Mouse (Mus musculus) stomach, postnatal 0 days (tissue): ENCODE results near the gene Gatd1.

Experiments
- CTCF ChIP-seq: IDR thresholded peaks from 2 replicates; pipeline ENCODE4 v1.5.1; 2016; ENCODE audit warnings: antibody characterized with exemption, low read depth, mild to moderate bottlenecking, moderate library complexity
- EP300 ChIP-seq: optimal IDR thresholded peaks from 2 replicates; pipeline ENCODE3; 2016; ENCODE audit warnings: antibody characterized with exemption

GRCm38 (mm10) chr7:141429840-141430584, 16.1 kb upstream of the Gatd1 start:
- TF ChIP-seq CTCF, result no peak
- no peak for TF ChIP-seq EP300
